Mouse (Mus musculus): Measurements from ENCODE around the gene Tom1l1. TPM values are rescaled to one million over a fixed set of nuclear protein-coding genes. Genes with fewer than 3 reads are reported as not detected.

Tom1l1 gene
- polyA plus RNA-seq, 1 experiment: 91.5 TPM

GRCm38 (mm10) chr11:90690361-90690760 lies 2.2 kb upstream of the Tom1l1 start:
- no peak overlapping the region for H3K9ac ChIP-seq (ENCODE audit: low read depth, poor library complexity, severe bottlenecking)
- H3K27me3 ChIP-seq (ENCODE audit: control insufficient read depth, insufficient read depth, low read length, poor library complexity, severe bottlenecking): peaks cover 8% of the 10 kb centered on the region
- H3K4me3 ChIP-seq (ENCODE audit: low read depth, low read length): no peak overlapping the region
- TF ChIP-seq EP300 (IDR thresholded peaks at IDR 0.05; ENCODE audit: insufficient read depth, low read depth, low read length) (no peak), CTCF (IDR thresholded peaks at IDR 0.05; ENCODE audit: low read depth, low read length) (no peak), POLR2A (IDR thresholded peaks at IDR 0.05; ENCODE audit: insufficient read depth, low read length) (no peak)
- no peaks in the 10 kb centered on the region for H3K36me3 ChIP-seq (ENCODE audit: control insufficient read depth, insufficient read depth, low read length, poor library complexity, severe bottlenecking)
- H3K27ac ChIP-seq (ENCODE audit: insufficient read depth, low read length): no peak overlapping the region
- no peaks in the 10 kb centered on the region for H3K9me3 ChIP-seq (replicated peaks; ENCODE audit: control insufficient read depth, insufficient read depth, low read length, poor library complexity, severe bottlenecking)
- H3K4me1 ChIP-seq (ENCODE audit: control insufficient read depth, insufficient read depth, low read length): no peaks in the 10 kb centered on the region

DNA sequence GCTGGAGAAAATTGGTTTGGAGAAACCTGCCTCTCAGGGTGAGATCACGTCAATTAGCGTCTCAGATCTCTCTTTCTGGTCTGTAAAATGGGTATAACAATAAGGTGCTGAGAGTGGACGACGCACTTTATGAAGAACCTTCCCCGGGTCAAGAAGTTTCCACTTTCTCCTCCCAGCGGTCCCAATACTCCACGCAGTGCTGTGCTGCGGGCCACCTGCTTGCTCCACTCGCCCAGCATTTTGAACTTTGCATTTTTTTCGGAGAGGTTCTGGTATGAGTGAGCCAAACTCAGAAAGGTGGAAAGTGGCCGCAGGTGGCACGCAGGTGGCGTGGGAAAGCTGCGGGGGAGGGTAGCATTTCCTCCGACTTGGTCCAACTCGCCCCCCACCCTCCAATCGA lies 1.1 kb downstream of the Tom1l1 start:
- peaks cover 6% of the 10 kb centered on the region for H3K36me3 ChIP-seq (ENCODE audit: control insufficient read depth, insufficient read depth, low read length, poor library complexity, severe bottlenecking)
- no peak for TF ChIP-seq POLR2A (IDR thresholded peaks at IDR 0.05; ENCODE audit: insufficient read depth, low read length)
- TF ChIP-seq EP300 (IDR thresholded peaks at IDR 0.05; ENCODE audit: insufficient read depth, low read depth, low read length): no peak
- no peak for TF ChIP-seq CTCF (IDR thresholded peaks at IDR 0.05; ENCODE audit: low read depth, low read length)
- peak overlapping the region; percentile 60 for H3K9ac ChIP-seq (ENCODE audit: low read depth, poor library complexity, severe bottlenecking)
- H3K27ac ChIP-seq (ENCODE audit: insufficient read depth, low read length): no peak overlapping the region
- H3K9me3 ChIP-seq (replicated peaks; ENCODE audit: control insufficient read depth, insufficient read depth, low read length, poor library complexity, severe bottlenecking): no peaks in the 10 kb centered on the region
- no peaks in the 10 kb centered on the region for H3K4me1 ChIP-seq (ENCODE audit: control insufficient read depth, insufficient read depth, low read length)
- H3K27me3 ChIP-seq (ENCODE audit: control insufficient read depth, insufficient read depth, low read length, poor library complexity, severe bottlenecking): peaks cover 8% of the 10 kb centered on the region
- H3K4me3 ChIP-seq (ENCODE audit: low read depth, low read length): peak overlapping the region; percentile 92

DNA sequence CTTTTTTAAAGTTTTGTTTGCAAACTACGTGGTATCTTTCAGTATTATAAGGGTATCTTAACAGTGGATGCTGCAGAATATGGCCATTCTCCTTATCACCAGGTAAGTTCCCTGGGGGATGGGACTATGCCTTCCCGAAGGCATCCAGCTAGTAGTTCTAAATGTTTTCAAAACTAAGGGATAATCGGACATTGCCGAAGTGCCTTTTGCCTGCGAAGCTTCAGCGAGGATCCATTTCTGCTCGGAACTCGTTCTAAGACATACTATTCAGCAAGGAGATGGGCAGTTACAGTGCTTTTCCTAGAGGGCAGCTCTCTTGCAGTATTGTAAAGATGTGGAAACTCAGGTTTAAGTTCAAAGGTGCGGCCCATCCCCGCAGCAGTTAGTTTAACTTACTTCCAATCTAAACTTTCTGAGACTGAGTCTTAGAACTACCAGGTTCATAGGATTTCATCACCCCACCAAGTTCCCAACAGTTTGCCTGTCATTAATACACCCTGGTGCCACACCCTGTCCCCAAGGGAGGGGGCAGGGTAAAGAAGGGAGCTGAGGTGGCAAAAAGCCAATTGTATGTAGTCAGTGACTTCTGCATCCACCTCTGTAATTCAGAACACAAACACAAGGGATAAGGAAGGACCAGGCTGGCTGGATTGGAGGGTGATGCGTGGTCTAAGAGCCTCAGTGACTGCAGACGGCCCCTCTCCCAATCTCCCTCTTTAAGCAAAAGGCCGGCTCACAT lies 1.7 kb downstream of the Tom1l1 start:
- no peak overlapping the region for H3K27ac ChIP-seq (ENCODE audit: insufficient read depth, low read length)
- H3K36me3 ChIP-seq (ENCODE audit: control insufficient read depth, insufficient read depth, low read length, poor library complexity, severe bottlenecking): peaks cover 6% of the 10 kb centered on the region
- peak overlapping the region; percentile 92 for H3K4me3 ChIP-seq (ENCODE audit: low read depth, low read length)
- H3K9me3 ChIP-seq (replicated peaks; ENCODE audit: control insufficient read depth, insufficient read depth, low read length, poor library complexity, severe bottlenecking): no peaks in the 10 kb centered on the region
- H3K9ac ChIP-seq (ENCODE audit: low read depth, poor library complexity, severe bottlenecking): peak overlapping the region; percentile 60
- H3K27me3 ChIP-seq (ENCODE audit: control insufficient read depth, insufficient read depth, low read length, poor library complexity, severe bottlenecking): peaks cover 8% of the 10 kb centered on the region
- H3K4me1 ChIP-seq (ENCODE audit: control insufficient read depth, insufficient read depth, low read length): no peaks in the 10 kb centered on the region
- TF ChIP-seq EP300 (IDR thresholded peaks at IDR 0.05; ENCODE audit: insufficient read depth, low read depth, low read length): no peak
- no peak for TF ChIP-seq POLR2A (IDR thresholded peaks at IDR 0.05; ENCODE audit: insufficient read depth, low read length)
- no peak for TF ChIP-seq CTCF (IDR thresholded peaks at IDR 0.05; ENCODE audit: low read depth, low read length)

- TF ChIP-seq POLR2A (IDR thresholded peaks at IDR 0.05; ENCODE audit: insufficient read depth, low read length) (no peak), CTCF (IDR thresholded peaks at IDR 0.05; ENCODE audit: low read depth, low read length) (no peak)
- H3K4me1 ChIP-seq (ENCODE audit: control insufficient read depth, insufficient read depth, low read length): peaks cover 1% of the 10 kb centered on the region
- H3K9me3 ChIP-seq (replicated peaks; ENCODE audit: control insufficient read depth, insufficient read depth, low read length, poor library complexity, severe bottlenecking): no peaks in the 10 kb centered on the region
- H3K36me3 ChIP-seq (ENCODE audit: control insufficient read depth, insufficient read depth, low read length, poor library complexity, severe bottlenecking): peaks cover 9% of the 10 kb centered on the region
- no peak overlapping the region for H3K4me3 ChIP-seq (ENCODE audit: low read depth, low read length)
- peaks cover 5% of the 10 kb centered on the region for H3K27me3 ChIP-seq (ENCODE audit: control insufficient read depth, insufficient read depth, low read length, poor library complexity, severe bottlenecking)
- no peak overlapping the region for H3K9ac ChIP-seq (ENCODE audit: low read depth, poor library complexity, severe bottlenecking)
- H3K27ac ChIP-seq (ENCODE audit: insufficient read depth, low read length): no peak overlapping the region
These were observed 3.0 kb downstream of the Tom1l1 start for GRCm38 (mm10) chr11:90685196-90685595.

- no peak for TF ChIP-seq CTCF (IDR thresholded peaks at IDR 0.05; ENCODE audit: low read depth, low read length)
- TF ChIP-seq EP300 (IDR thresholded peaks at IDR 0.05; ENCODE audit: insufficient read depth, low read depth, low read length): no peak
- Histone ChIP-seq H3K9ac (ENCODE audit: low read depth, poor library complexity, severe bottlenecking) (no peak overlapping the region), H3K27me3 (ENCODE audit: control insufficient read depth, insufficient read depth, low read length, poor library complexity, severe bottlenecking) (peaks cover 5% of the 10 kb centered on the region)
These were observed 3.4 kb downstream of the Tom1l1 start for GRCm38 (mm10) chr11:90684765-90685164.

GRCm38 (mm10) chr11:90681171-90681570 lies 7.0 kb downstream of the Tom1l1 start:
- Histone ChIP-seq H3K27me3 (ENCODE audit: control insufficient read depth, insufficient read depth, low read length, poor library complexity, severe bottlenecking) (no peaks in the 10 kb centered on the region), H3K4me3 (ENCODE audit: low read depth, low read length) (no peak overlapping the region), H3K9me3 (replicated peaks; ENCODE audit: control insufficient read depth, insufficient read depth, low read length, poor library complexity, severe bottlenecking) (no peaks in the 10 kb centered on the region), H3K9ac (ENCODE audit: low read depth, poor library complexity, severe bottlenecking) (no peak overlapping the region), H3K4me1 (ENCODE audit: control insufficient read depth, insufficient read depth, low read length) (peaks cover 1% of the 10 kb centered on the region), H3K36me3 (ENCODE audit: control insufficient read depth, insufficient read depth, low read length, poor library complexity, severe bottlenecking) (peaks cover 9% of the 10 kb centered on the region), H3K27ac (ENCODE audit: insufficient read depth, low read length) (no peak overlapping the region)
- TF ChIP-seq EP300 (IDR thresholded peaks at IDR 0.05; ENCODE audit: insufficient read depth, low read depth, low read length) (no peak), POLR2A (IDR thresholded peaks at IDR 0.05; ENCODE audit: insufficient read depth, low read length) (no peak), CTCF (IDR thresholded peaks at IDR 0.05; ENCODE audit: low read depth, low read length) (no peak)

More at GRCm38 (mm10) chr11:90684765-90685164, 3.4 kb downstream of the Tom1l1 start:
- H3K9me3 ChIP-seq (replicated peaks; ENCODE audit: control insufficient read depth, insufficient read depth, low read length, poor library complexity, severe bottlenecking): no peaks in the 10 kb centered on the region
- no peak overlapping the region for H3K4me3 ChIP-seq (ENCODE audit: low read depth, low read length)
- H3K4me1 ChIP-seq (ENCODE audit: control insufficient read depth, insufficient read depth, low read length): peaks cover 1% of the 10 kb centered on the region
- H3K36me3 ChIP-seq (ENCODE audit: control insufficient read depth, insufficient read depth, low read length, poor library complexity, severe bottlenecking): peaks cover 9% of the 10 kb centered on the region
- H3K27ac ChIP-seq (ENCODE audit: insufficient read depth, low read length): no peak overlapping the region

Measured in ES-Bruce4 (cell line).